Mouse (Mus musculus) megakaryocyte, embryonic 14.5 days (primary cell): Measurements from ENCODE around the gene Sbk1.

Source experiments
- FLI1 ChIP-seq: IDR thresholded peaks from 2 replicates; pipeline ENCODE4 v1.6.1; 2012; ENCODE audit warnings: low read length, inconsistent platforms, mixed read lengths
- GATA1 ChIP-seq: IDR thresholded peaks from 3 replicates; pipeline ENCODE4 v1.6.1; 2012; ENCODE audit warnings: mixed read lengths, low read length, inconsistent platforms, borderline replicate concordance

GRCm38 (mm10) chr7:126335556-126335955 is 63.1 kb downstream of the Sbk1 start:
- TF ChIP-seq GATA1, result no peak
- TF ChIP-seq FLI1, result no peak
